Mouse (Mus musculus): ENCODE results near the gene Srgap3.

Srgap3 gene

DNA sequence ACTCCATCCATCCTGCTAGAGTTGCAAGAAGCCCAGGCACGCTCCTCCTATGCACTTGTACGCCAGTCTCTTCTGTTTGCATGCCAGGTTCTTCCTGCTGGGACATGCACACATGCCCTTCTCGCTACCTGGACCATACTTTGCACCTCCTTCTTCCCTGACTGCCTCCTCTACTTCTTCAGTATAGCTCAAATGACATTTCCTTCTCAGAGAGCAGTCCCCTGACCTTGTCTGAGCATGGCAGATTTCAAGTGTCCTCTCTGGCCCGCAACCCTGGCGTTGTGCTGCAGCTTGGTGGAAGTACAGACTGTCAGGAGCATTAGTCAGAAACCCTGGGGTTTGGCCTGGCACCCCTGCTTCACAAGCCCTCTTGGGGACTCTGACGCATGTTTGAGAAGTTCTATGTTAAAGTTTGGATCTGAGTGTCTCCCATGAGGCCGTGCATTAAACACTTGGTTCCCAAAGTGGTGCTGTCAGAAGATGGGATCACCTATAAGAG lies 128.6 kb downstream of the Srgap3 start:
- DNase-seq (ENCODE audit: low read depth, low spot score): no peak

- no peak for DNase-seq (ENCODE audit: low read depth, low spot score)
Observed at GRCm38 (mm10) chr6:112815604-112816003, 131.5 kb downstream of the Srgap3 start.

- no peak for DNase-seq (ENCODE audit: low read depth, low spot score)
Observed at GRCm38 (mm10) chr6:112814525-112815086, 132.5 kb downstream of the Srgap3 start.

GRCm38 (mm10) chr6:112812884-112813283 lies 134.2 kb downstream of the Srgap3 start:
- no peak for DNase-seq (ENCODE audit: low read depth, low spot score)

DNA sequence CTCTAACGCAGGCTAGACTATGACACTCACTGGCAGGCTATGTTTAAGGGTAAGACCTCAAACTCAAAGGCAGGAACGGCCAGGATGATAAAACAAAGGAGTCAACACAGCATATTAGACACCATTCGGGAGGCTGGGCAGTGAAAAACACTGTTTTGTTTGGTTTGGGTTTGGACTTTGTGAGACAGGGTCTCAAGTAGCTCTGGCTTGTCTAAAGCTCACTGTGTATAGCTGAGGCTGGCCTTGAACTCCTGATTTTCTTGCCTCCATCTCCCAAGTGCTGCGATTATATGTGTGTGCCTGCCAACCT lies 136.6 kb downstream of the Srgap3 start:
- no peak for DNase-seq (ENCODE audit: low read depth, low spot score)

GRCm38 (mm10) chr6:112809658-112810520 lies 137.2 kb downstream of the Srgap3 start:
- no peak for DNase-seq (ENCODE audit: low read depth, low spot score)

GRCm38 (mm10) chr6:112808738-112809137 lies 138.3 kb downstream of the Srgap3 start:
- DNase-seq (ENCODE audit: low read depth, low spot score): no peak

DNA sequence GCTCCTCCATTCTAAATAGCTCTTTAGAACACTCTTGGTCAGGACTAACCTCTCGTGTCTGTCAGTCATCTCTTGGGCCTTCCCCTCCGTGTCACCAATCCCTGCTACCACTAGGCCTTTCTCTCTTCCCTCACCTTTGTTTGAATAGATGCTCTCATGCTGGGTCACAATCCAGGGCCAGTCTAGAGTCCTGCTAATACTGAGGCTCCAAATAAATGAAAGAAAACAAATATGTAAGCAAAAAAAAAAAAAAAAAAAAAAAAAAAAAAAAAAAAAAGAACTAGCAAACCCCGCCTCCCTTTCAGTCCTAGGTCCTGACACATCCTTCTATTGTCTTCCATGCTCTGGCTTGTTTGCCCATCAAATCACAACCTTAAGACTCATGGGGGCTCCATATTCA lies 145.1 kb downstream of the Srgap3 start:
- no peak for DNase-seq (ENCODE audit: low read depth, low spot score)

GRCm38 (mm10) chr6:112798378-112798777 lies 148.7 kb downstream of the Srgap3 start:
- no peak for DNase-seq (ENCODE audit: low read depth, low spot score)

- DNase-seq (ENCODE audit: low read depth, low spot score): no peak
Observed at GRCm38 (mm10) chr6:112796607-112797006, 150.5 kb downstream of the Srgap3 start.

DNA sequence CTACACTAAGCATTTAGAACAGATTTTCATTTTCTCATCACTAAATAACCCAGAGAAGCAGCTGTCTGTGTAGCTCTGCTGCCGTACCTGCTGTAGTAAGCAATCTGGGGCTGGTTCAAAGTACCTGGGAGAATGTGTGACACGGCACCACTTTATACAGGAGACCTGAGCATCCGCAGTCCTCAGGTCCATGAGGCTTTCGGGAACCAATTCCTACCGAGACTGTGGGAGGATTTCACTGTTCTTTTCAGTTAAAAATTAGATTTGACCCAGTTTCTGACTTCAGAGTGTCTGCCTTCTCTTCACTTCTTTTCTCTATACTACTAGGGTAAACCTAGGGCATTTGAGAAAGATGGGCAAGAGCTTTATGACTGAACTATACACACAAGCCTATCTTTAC lies 153.2 kb downstream of the Srgap3 start:
- no peak for DNase-seq (ENCODE audit: low read depth, low spot score)

- no peak for DNase-seq (ENCODE audit: low read depth, low spot score)
Observed at GRCm38 (mm10) chr6:112789901-112790300, 157.2 kb downstream of the Srgap3 start.

GRCm38 (mm10) chr6:112788617-112789016 lies 158.4 kb downstream of the Srgap3 start:
- DNase-seq (ENCODE audit: low read depth, low spot score): no peak

- DNase-seq (ENCODE audit: low read depth, low spot score): no peak
Observed at GRCm38 (mm10) chr6:112788174-112788573, 158.9 kb downstream of the Srgap3 start.

- DNase-seq (ENCODE audit: low read depth, low spot score): peak; percentile 68
Observed at GRCm38 (mm10) chr6:112781409-112782093, 165.5 kb downstream of the Srgap3 start.

DNA sequence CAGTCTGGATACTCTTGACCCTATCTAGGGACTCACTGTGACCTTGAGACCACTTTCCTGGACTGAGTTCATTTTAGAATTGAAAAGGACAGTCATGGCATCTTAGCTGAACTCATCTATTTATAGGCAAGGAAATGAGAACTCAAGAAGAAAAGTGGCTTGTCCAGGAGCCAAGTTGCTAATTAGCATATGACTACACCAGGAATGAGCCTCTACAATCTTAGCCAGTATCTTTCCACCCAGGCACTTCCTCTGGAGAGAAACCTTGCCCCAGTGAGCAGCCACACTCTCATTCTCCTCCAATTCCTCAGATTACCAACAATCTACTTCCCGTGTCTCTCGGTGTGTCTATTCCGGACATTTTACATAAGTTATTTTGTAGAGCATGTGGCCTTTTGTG lies 168.9 kb downstream of the Srgap3 start:
- peak; percentile 32 for DNase-seq (ENCODE audit: low read depth, low spot score)

DNA sequence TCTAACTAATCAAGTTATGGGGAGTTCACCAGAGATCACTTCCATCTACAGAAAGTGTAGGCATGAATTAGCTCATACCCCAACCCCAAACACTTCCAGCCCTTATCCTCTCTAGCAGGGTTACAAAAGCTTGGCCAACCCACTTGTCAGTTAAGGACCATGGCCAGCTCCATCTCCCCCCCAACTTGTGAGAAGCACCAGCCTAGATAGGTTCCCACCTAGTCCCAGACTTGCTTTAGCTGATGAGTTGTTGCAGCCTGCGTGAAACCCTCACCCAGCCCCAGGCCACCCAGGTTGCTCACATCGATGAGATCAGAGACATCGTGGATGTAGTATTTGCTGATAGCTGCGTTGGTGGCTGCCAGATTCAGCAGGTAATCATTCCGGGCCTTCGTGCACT lies 170.3 kb downstream of the Srgap3 start:
- peak; percentile 41 for DNase-seq (ENCODE audit: low read depth, low spot score)

DNA sequence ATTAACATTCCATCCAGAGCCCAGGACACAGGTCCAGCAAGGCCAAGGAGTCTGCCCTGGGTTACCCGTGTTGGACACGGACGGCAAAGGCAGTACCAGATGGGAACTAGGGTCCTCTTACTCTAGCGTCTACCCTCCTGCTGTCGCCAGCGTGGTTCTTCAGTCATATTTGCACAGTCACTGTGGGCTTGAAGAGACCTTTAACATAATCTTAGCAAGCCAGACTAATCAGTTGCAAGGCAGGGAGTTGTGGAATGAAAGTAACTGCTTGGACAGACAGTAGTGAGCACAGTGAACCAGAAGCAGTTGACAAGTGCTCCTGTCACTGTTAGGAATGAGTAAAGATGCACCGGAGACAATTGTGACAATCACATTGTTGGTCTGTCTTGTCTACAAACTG lies 173.3 kb downstream of the Srgap3 start:
- no peak for DNase-seq (ENCODE audit: low read depth, low spot score)

GRCm38 (mm10) chr6:112770996-112771395 lies 176.1 kb downstream of the Srgap3 start:
- DNase-seq (ENCODE audit: low read depth, low spot score): no peak

DNA sequence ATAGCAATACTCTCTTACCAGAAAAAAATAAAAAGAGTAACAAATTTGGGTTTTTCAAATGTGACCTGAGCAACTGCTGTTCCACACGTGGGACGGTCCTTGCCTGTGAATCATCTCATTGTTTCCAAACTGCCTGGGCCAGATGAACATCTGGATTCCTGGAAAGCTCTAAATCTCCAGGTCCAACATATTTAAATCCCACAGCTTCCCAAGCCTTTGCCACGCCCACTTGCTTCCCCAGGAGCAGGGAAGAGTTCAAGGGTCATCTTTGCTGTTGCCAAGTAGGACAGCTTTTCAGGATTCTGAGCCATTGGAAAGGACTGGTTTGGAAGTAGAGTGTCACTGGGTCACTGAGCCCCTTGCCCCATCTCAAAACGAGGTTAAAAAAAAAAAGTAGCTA lies 188.5 kb downstream of the Srgap3 start:
- peak; percentile 47 for DNase-seq (ENCODE audit: low read depth, low spot score)

- DNase-seq (ENCODE audit: low read depth, low spot score): peak; percentile 70
Observed at GRCm38 (mm10) chr6:112756866-112757265, 190.2 kb downstream of the Srgap3 start.

GRCm38 (mm10) chr6:112754994-112755393 lies 192.1 kb downstream of the Srgap3 start:
- no peak for DNase-seq (ENCODE audit: low read depth, low spot score)

GRCm38 (mm10) chr6:112752517-112752916 lies 194.5 kb downstream of the Srgap3 start:
- DNase-seq (ENCODE audit: low read depth, low spot score): no peak
